Mouse (Mus musculus): ENCODE results near the gene Igf2bp3. TPM values are rescaled to one million over a fixed set of nuclear protein-coding genes. Genes with fewer than 3 reads are reported as not detected.

The Igf2bp3 gene
- total and polyA plus RNA-seq, 2 experiments from 2014 or later, result 12.3 to 12.8 TPM

GRCm38 (mm10) chr6:49106746-49107500, 107.8 kb downstream of the Igf2bp3 start:
- H3K27me3 ChIP-seq (ENCODE audit: insufficient read depth, low read length), result no peaks in the 10 kb centered on the region
- TF ChIP-seq CTCF (IDR thresholded peaks at IDR 0.05; ENCODE audit: low read depth), result no peak
- H3K4me1 ChIP-seq (ENCODE audit: insufficient read depth), result no peaks in the 10 kb centered on the region
- H3K27ac ChIP-seq (ENCODE audit: low read depth, low read length), result no peak overlapping the region
- H3K4me3 ChIP-seq (ENCODE audit: low read depth, low read length), result no peak overlapping the region
- no peak for ATAC-seq
- DNase-seq, result no peak
- H3K9me3 ChIP-seq (ENCODE audit: low read length), result no peaks in the 10 kb centered on the region
- H3K36me3 ChIP-seq (ENCODE audit: insufficient read depth), result peaks cover 6% of the 10 kb centered on the region
- no peak overlapping the region for H3K9ac ChIP-seq
- H3K4me2 ChIP-seq (ENCODE audit: low read depth), result no peak overlapping the region
- WGBS, result 78% methylated on average over 15 of the region's 15 CpGs

- no peak for DNase-seq
- no peak for TF ChIP-seq CTCF (IDR thresholded peaks at IDR 0.05; ENCODE audit: low read depth)
- Histone ChIP-seq H3K9me3 (ENCODE audit: low read length) (no peaks in the 10 kb centered on the region), H3K36me3 (ENCODE audit: insufficient read depth) (peaks cover 2% of the 10 kb centered on the region; the same call in 1 of the 2 replicates), H3K4me1 (ENCODE audit: insufficient read depth) (peaks cover 7% of the 10 kb centered on the region), H3K27ac (ENCODE audit: low read depth, low read length) (no peak overlapping the region), H3K9ac (no peak overlapping the region), H3K4me3 (ENCODE audit: low read depth, low read length) (no peak overlapping the region), H3K4me2 (ENCODE audit: low read depth) (no peak overlapping the region), H3K27me3 (ENCODE audit: insufficient read depth, low read length) (no peaks in the 10 kb centered on the region)
- WGBS, result 84% methylated on average over 1 of the region's 1 CpGs
- no peak for ATAC-seq
Observed at GRCm38 (mm10) chr6:49099086-49099485, 115.7 kb downstream of the Igf2bp3 start.

- Histone ChIP-seq H3K9ac (no peak overlapping the region), H3K4me3 (ENCODE audit: low read depth, low read length) (no peak overlapping the region), H3K27me3 (ENCODE audit: insufficient read depth, low read length) (no peaks in the 10 kb centered on the region), H3K4me2 (ENCODE audit: low read depth) (no peak overlapping the region), H3K4me1 (ENCODE audit: insufficient read depth) (peaks cover 7% of the 10 kb centered on the region), H3K9me3 (ENCODE audit: low read length) (no peaks in the 10 kb centered on the region), H3K27ac (ENCODE audit: low read depth, low read length) (peak overlapping the region; percentile 11; the same call in 1 of the 2 replicates), H3K36me3 (ENCODE audit: insufficient read depth) (peaks cover 6% of the 10 kb centered on the region)
- TF ChIP-seq CTCF (IDR thresholded peaks at IDR 0.05; ENCODE audit: low read depth), result no peak
- 41% methylated on average over 5 of the region's 5 CpGs for WGBS
- ATAC-seq (no peak), DNase-seq (no peak)
Observed at GRCm38 (mm10) chr6:49097596-49098110, 117.1 kb downstream of the Igf2bp3 start.

GRCm38 (mm10) chr6:49096933-49097461, 117.8 kb downstream of the Igf2bp3 start:
- Histone ChIP-seq H3K27ac (ENCODE audit: low read depth, low read length) (peak overlapping the region; percentile 11; the same call in 1 of the 2 replicates), H3K4me1 (ENCODE audit: insufficient read depth) (peaks cover 7% of the 10 kb centered on the region), H3K4me2 (ENCODE audit: low read depth) (no peak overlapping the region), H3K9me3 (ENCODE audit: low read length) (no peaks in the 10 kb centered on the region), H3K27me3 (ENCODE audit: insufficient read depth, low read length) (no peaks in the 10 kb centered on the region), H3K36me3 (ENCODE audit: insufficient read depth) (peaks cover 8% of the 10 kb centered on the region), H3K4me3 (ENCODE audit: low read depth, low read length) (no peak overlapping the region), H3K9ac (no peak overlapping the region)
- WGBS, result 14% methylated on average over 13 of the region's 13 CpGs
- DNase-seq, result peak; percentile 82
- no peak for TF ChIP-seq CTCF (IDR thresholded peaks at IDR 0.05; ENCODE audit: low read depth)
- peak; percentile 63 for ATAC-seq

- H3K36me3 ChIP-seq (ENCODE audit: insufficient read depth), result peaks cover 12% of the 10 kb centered on the region
- TF ChIP-seq CTCF (IDR thresholded peaks at IDR 0.05; ENCODE audit: low read depth), result no peak
- H3K27me3 ChIP-seq (ENCODE audit: insufficient read depth, low read length), result no peaks in the 10 kb centered on the region
- H3K4me1 ChIP-seq (ENCODE audit: insufficient read depth), result peaks cover 7% of the 10 kb centered on the region
- WGBS, result 71% methylated on average over 7 of the region's 7 CpGs
- no peak overlapping the region for H3K27ac ChIP-seq (ENCODE audit: low read depth, low read length)
- H3K4me2 ChIP-seq (ENCODE audit: low read depth), result no peak overlapping the region
- no peak overlapping the region for H3K9ac ChIP-seq
- ATAC-seq, result peak; percentile 30
- no peak overlapping the region for H3K4me3 ChIP-seq (ENCODE audit: low read depth, low read length)
- H3K9me3 ChIP-seq (ENCODE audit: low read length), result no peaks in the 10 kb centered on the region
- DNase-seq, result no peak
Observed at GRCm38 (mm10) chr6:49096421-49096820, 118.3 kb downstream of the Igf2bp3 start.

- DNase-seq (no peak), ATAC-seq (no peak)
- Histone ChIP-seq H3K4me1 (ENCODE audit: insufficient read depth) (peaks cover 7% of the 10 kb centered on the region), H3K27me3 (ENCODE audit: insufficient read depth, low read length) (no peaks in the 10 kb centered on the region), H3K4me2 (ENCODE audit: low read depth) (no peak overlapping the region), H3K27ac (ENCODE audit: low read depth, low read length) (no peak overlapping the region), H3K9ac (no peak overlapping the region), H3K36me3 (ENCODE audit: insufficient read depth) (peaks cover 24% of the 10 kb centered on the region), H3K9me3 (ENCODE audit: low read length) (no peaks in the 10 kb centered on the region), H3K4me3 (ENCODE audit: low read depth, low read length) (no peak overlapping the region)
- no peak for TF ChIP-seq CTCF (IDR thresholded peaks at IDR 0.05; ENCODE audit: low read depth)
- 93% methylated on average over 10 of the region's 10 CpGs for WGBS
Observed at GRCm38 (mm10) chr6:49094968-49095367, 119.8 kb downstream of the Igf2bp3 start.

GRCm38 (mm10) chr6:49083008-49083407, 131.7 kb downstream of the Igf2bp3 start:
- Histone ChIP-seq H3K9ac (no peak overlapping the region), H3K4me3 (ENCODE audit: low read depth, low read length) (no peak overlapping the region), H3K4me1 (ENCODE audit: insufficient read depth) (no peaks in the 10 kb centered on the region), H3K27me3 (ENCODE audit: insufficient read depth, low read length) (no peaks in the 10 kb centered on the region), H3K9me3 (ENCODE audit: low read length) (no peaks in the 10 kb centered on the region), H3K27ac (ENCODE audit: low read depth, low read length) (no peak overlapping the region), H3K36me3 (ENCODE audit: insufficient read depth) (peaks cover 36% of the 10 kb centered on the region), H3K4me2 (ENCODE audit: low read depth) (no peak overlapping the region)
- DNase-seq, result no peak
- no peak for TF ChIP-seq CTCF (IDR thresholded peaks at IDR 0.05; ENCODE audit: low read depth)
- ATAC-seq, result no peak
- 95% methylated on average over 4 of the region's 4 CpGs for WGBS

All from forebrain, postnatal 0 days (tissue).